Mouse (Mus musculus) heart, adult 2 months (tissue): Measurements from ENCODE around the gene Prkar2a. TPM values are rescaled to one million over a fixed set of nuclear protein-coding genes. Genes with fewer than 3 reads are reported as not detected.

Experiments
- DNase-seq, 2 experiments: peaks; one replicate each; pipeline ENCODE4 v3.0.0; 2021
- H3K27ac ChIP-seq: fragments of 200-600 bp; 2 replicates; pipeline ENCODE4 v1.8.1; 2022
- H3K27me3 ChIP-seq: fragments of 200-500 bp; 2 replicates; pipeline ENCODE4 v1.6.1; 2012; ENCODE audit warnings: mild to moderate bottlenecking, low read length, inconsistent platforms, mixed read lengths; ENCODE audit not compliant: control insufficient read depth, insufficient read depth
- H3K36me3 ChIP-seq: fragments of 200-500 bp; 2 replicates; pipeline ENCODE4 v1.6.1; 2012; ENCODE audit warnings: low read length, inconsistent platforms; ENCODE audit not compliant: control insufficient read depth, insufficient read depth
- H3K4me1 ChIP-seq: fragments of 200-500 bp; 2 replicates; pipeline ENCODE4 v1.6.1; 2011; ENCODE audit warnings: low read length; ENCODE audit not compliant: control insufficient read depth, insufficient read depth
- H3K4me3 ChIP-seq: fragments of 200-600 bp; 2 replicates; pipeline ENCODE4 v1.8.1; 2022
- H3K79me2 ChIP-seq: fragments of 200-500 bp; replicated peaks from 2 replicates; pipeline ENCODE4 v1.6.1; 2012; ENCODE audit warnings: mild to moderate bottlenecking, inconsistent platforms, low read length, moderate library complexity, mixed read lengths; ENCODE audit not compliant: control insufficient read depth, insufficient read depth
- H3K9ac ChIP-seq: fragments of 200-500 bp; 2 replicates; pipeline ENCODE4 v1.6.1; 2012; ENCODE audit warnings: low read depth, mild to moderate bottlenecking, control low read depth, inconsistent platforms, low read length, mixed read lengths
- CTCF ChIP-seq: fragments of 200-600 bp; IDR thresholded peaks from 2 replicates; pipeline ENCODE4 v1.8.1; 2022; ENCODE audit warnings: antibody characterized with exemption, mild to moderate bottlenecking, moderate library complexity
- EP300 ChIP-seq: fragments of 200-500 bp; IDR thresholded peaks from 2 replicates; pipeline ENCODE4 v1.6.1; 2011; ENCODE audit warnings: low read depth, low read length, control low read depth; ENCODE audit not compliant: insufficient read depth
- POLR2A ChIP-seq: fragments of 200-500 bp; IDR thresholded peaks from 2 replicates; pipeline ENCODE4 v1.6.1; 2011; ENCODE audit warnings: mild to moderate bottlenecking, low read depth, low read length, control low read depth; ENCODE audit not compliant: insufficient read depth
- WGBS: fragments of 180-500 bp; shearing (Covaris S2); methylation state at CpG from one replicate; pipeline ENCODE4 v1.1.7; 2018; 5-methylcytosine and 5-hydroxymethylcytosine counted together
- intact Hi-C: fragments of 180-260 bp; cut with DNase I; formaldehyde crosslinking; loops from one replicate; pipeline ENCODE4 v1.15.1; 2025
- polyA plus RNA-seq: library from polyadenylated mRNA; depleted of rRNA; stranded (reverse); fragments of >200 nt; gene quantifications from 2 replicates; pipeline ENCODE4 v1.2.3, GENCODE M21; 2012
- total RNA-seq, 2 experiments: library from RNA; stranded (reverse); gene quantifications; 2 replicates each; pipeline ENCODE4 v1.2.3; 2021

Gene Prkar2a
- total and polyA plus RNA-seq, 3 experiments: 22.9 to 82.8 (median 78.8) TPM

GRCm38 (mm10) chr9:108786494-108786893 lies 97.4 kb downstream of the Prkar2a start:
- intact Hi-C loops: no loop called here
- no peak for DNase-seq
- Histone ChIP-seq H3K9ac (no peak overlapping the region), H3K4me1 (peaks cover 16% of the 10 kb centered on the region), H3K27me3 (no peaks in the 10 kb centered on the region), H3K27ac (peak overlapping the region; percentile 20), H3K4me3 (no peak overlapping the region), H3K79me2 (peaks cover 6% of the 10 kb centered on the region), H3K36me3 (peaks cover 30% of the 10 kb centered on the region)
- 36% methylated on average over 1 of the region's 1 CpGs for WGBS
- no peak for TF ChIP-seq POLR2A
- no peak for TF ChIP-seq CTCF
- TF ChIP-seq EP300: no peak

DNA sequence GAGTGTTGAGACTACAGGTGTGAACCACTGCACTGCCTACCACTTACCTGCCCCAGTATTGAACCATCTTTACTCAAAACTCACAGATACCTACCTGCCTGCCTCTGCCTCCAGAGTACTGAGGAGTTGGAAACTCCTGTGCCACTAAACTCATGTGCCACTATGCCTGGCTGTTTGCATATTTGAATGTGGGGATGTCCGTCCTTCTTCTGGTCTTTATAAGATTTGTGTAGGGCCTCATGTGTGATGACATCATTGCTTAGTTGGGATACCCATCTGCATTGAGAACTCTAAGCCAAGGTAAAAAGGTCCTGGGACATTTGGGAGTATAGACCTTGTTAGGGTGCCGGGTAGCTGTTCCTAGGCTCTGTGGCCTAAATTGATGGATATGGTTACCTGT lies 98.0 kb downstream of the Prkar2a start:
- peak overlapping the region; percentile 20 for H3K27ac ChIP-seq
- intact Hi-C loops: no loop called here
- TF ChIP-seq EP300: no peak
- no peak for TF ChIP-seq POLR2A
- no peak for TF ChIP-seq CTCF
- no peaks in the 10 kb centered on the region for H3K27me3 ChIP-seq
- no peak overlapping the region for H3K9ac ChIP-seq
- no peak overlapping the region for H3K4me3 ChIP-seq
- WGBS: 87% methylated on average over 2 of the region's 2 CpGs
- DNase-seq: no peak
- peaks cover 30% of the 10 kb centered on the region for H3K36me3 ChIP-seq
- peaks cover 9% of the 10 kb centered on the region for H3K79me2 ChIP-seq
- H3K4me1 ChIP-seq: peaks cover 19% of the 10 kb centered on the region

DNA sequence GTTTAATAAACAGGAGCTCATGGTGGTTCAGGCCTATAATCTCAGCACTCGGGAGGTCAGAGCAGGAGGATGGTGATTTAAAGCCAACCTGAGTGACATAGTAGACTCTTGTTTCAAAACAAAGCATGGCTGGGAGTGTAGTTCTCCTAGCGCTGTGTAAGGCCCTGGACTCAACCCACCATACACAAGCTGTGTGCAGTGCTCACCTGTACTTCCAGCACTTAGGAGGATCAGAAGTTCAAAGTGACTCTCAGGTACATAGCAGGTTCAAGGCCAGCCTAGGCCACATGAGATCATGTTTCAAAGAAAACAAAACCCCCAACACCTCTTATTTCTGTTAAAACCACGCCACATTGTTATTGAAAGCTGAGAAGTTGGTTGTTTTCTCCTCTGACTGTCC lies 99.6 kb downstream of the Prkar2a start:
- H3K4me3 ChIP-seq: no peak overlapping the region
- WGBS: 77% methylated on average over 3 of the region's 3 CpGs
- TF ChIP-seq CTCF (no peak), EP300 (no peak), POLR2A (no peak)
- H3K4me1 ChIP-seq: peaks cover 24% of the 10 kb centered on the region
- DNase-seq: no peak
- H3K27me3 ChIP-seq: no peaks in the 10 kb centered on the region
- intact Hi-C loops: no loop called here
- no peak overlapping the region for H3K9ac ChIP-seq
- H3K79me2 ChIP-seq: peaks cover 9% of the 10 kb centered on the region
- H3K36me3 ChIP-seq: peaks cover 32% of the 10 kb centered on the region
- no peak overlapping the region for H3K27ac ChIP-seq

DNA sequence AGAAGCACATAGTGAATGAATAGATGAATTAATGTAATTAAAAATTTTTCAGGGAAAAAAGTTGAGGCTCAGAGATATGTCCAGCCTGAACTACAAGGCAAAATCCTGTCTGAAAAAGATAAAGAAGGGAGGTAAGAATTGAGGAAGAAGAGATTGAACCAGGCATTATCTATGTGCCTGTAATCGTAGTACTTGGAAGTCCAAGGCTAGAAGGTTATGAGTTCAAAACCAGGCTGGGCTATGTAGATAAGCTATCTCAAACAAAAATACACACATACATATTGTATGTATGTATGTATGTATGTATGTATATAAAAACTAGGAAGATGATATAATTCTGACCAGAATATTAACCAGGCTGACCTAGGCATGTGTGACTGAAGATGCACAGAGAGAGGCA lies 103.2 kb downstream of the Prkar2a start:
- no peak for DNase-seq
- Histone ChIP-seq H3K27me3 (no peaks in the 10 kb centered on the region), H3K4me3 (no peak overlapping the region), H3K9ac (no peak overlapping the region), H3K79me2 (peaks cover 11% of the 10 kb centered on the region), H3K27ac (no peak overlapping the region), H3K36me3 (peaks cover 28% of the 10 kb centered on the region), H3K4me1 (peaks cover 18% of the 10 kb centered on the region)
- TF ChIP-seq CTCF (no peak), EP300 (no peak), POLR2A (no peak)
- intact Hi-C loops: no loop called here
- 49% methylated on average over 1 of the region's 1 CpGs for WGBS

GRCm38 (mm10) chr9:108792730-108793129 lies 103.6 kb downstream of the Prkar2a start:
- 48% methylated on average over 3 of the region's 3 CpGs for WGBS
- H3K4me1 ChIP-seq: peaks cover 17% of the 10 kb centered on the region
- H3K4me3 ChIP-seq: no peak overlapping the region

DNA sequence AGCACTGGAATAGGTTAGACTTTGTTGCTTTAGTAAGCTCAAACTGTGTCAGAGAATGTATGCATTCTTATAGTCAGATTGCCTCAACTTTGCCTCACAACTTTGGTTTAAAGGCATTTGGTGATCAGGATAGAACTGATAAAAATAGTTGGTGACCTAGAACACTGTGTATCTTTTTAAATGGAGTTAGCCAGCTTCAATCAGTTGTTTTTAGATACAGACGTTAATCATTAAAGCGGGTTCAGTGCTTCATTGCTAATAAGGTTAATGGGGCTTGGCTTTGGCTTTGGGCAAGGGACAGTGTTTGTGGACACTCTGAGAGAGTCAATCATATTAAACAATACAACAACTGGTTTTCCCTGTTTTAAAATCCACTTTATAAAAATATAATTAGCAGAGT lies 106.2 kb downstream of the Prkar2a start:
- 37% methylated on average over 2 of the region's 2 CpGs for WGBS
- intact Hi-C loops: no loop called here
- peak overlapping the region; percentile 48 for H3K27ac ChIP-seq
- H3K79me2 ChIP-seq: peaks cover 8% of the 10 kb centered on the region
- DNase-seq: no peak
- no peak overlapping the region for H3K9ac ChIP-seq
- TF ChIP-seq POLR2A (no peak), EP300 (no peak)
- H3K4me3 ChIP-seq: no peak overlapping the region
- peaks cover 19% of the 10 kb centered on the region for H3K36me3 ChIP-seq
- H3K4me1 ChIP-seq: peaks cover 15% of the 10 kb centered on the region
- no peaks in the 10 kb centered on the region for H3K27me3 ChIP-seq

More at GRCm38 (mm10) chr9:108792730-108793129, 103.6 kb downstream of the Prkar2a start:
- H3K9ac ChIP-seq: no peak overlapping the region
- H3K27me3 ChIP-seq: no peaks in the 10 kb centered on the region
- no peak for DNase-seq
- TF ChIP-seq POLR2A (no peak), CTCF (no peak), EP300 (no peak)
- H3K79me2 ChIP-seq: peaks cover 10% of the 10 kb centered on the region
- no peak overlapping the region for H3K27ac ChIP-seq
- intact Hi-C loops: no loop called here
- peaks cover 30% of the 10 kb centered on the region for H3K36me3 ChIP-seq
